Mouse (Mus musculus): ENCODE measurements at regions not wholly inside any gene's neighbourhood (a gene's known extent, or its start where the extent isn't known, plus 50 kb on each side); places are given as distances from the start of the nearest gene placed in this dataset.

GRCm38 (mm10) chr3:67661529-67661928, 79.0 kb downstream of the Mfsd1 start:
- DNase-seq (ENCODE audit: low spot score): no peak

GRCm38 (mm10) chr3:67709322-67709721, 126.8 kb downstream of the Mfsd1 start:
- DNase-seq (ENCODE audit: low spot score): peak; percentile 54

DNA sequence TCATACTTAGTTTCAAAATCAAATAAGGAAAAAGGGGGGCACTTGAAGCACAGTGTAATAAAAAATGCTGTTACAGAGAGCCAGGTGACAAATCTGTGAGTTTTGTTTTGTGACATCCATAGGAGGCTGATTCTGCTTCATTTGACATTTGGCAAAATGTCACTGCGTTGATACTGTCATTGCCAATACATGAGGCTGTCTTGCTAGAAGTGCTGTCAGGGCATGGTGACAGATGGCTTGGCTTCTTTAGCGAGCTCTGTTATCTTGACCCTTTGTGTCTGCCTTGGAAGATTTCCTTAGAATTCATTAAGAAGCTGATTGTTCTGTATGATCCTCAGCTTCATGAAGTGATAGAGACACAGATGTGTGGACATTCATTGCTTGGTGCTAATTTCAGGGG, 129.2 kb downstream of the Mfsd1 start:
- DNase-seq (ENCODE audit: low spot score): no peak

GRCm38 (mm10) chr3:67731921-67732320, 149.4 kb downstream of the Mfsd1 start:
- no peak for DNase-seq (ENCODE audit: low spot score)

DNA sequence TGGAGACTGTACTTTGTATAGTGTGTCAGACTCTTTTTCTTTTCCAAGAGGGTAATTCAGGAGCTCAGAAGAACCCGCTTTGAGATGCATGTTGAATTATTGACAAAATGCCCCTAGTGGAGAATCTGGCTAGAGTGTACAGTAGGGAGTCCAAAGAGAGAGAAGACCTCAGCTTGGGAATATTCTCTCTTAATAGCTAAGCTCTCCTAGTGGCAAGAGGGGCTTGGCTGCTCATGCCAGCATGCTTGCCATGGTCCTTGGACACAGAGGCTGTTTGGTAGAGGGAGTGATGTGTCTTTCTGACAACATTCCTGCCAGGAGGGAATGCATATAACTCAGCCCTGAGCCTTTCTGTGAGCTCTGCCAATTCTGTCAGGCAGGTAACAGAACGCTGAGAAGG, 150.3 kb downstream of the Mfsd1 start:
- DNase-seq (ENCODE audit: low spot score): no peak

DNA sequence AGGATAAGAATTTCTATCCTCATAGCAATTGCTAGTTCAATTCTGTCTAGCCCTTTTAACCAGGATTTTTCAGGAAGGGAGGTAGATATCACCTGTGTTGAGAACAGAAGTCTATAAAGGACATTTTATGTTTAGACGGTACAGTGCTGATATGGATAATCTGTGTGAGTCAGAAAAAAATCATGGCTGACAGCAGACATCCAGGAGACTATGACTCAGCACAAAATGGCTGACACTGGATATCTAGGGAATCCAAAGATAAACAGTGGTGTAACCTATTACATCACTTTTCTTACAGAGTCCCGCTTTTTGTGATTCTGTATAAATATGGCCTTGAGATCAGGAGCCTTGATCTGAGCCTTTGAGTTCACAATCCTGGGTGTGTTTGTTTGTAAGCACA, 137.8 kb upstream of the Iqcj start:
- no peak for DNase-seq (ENCODE audit: low spot score)

DNA sequence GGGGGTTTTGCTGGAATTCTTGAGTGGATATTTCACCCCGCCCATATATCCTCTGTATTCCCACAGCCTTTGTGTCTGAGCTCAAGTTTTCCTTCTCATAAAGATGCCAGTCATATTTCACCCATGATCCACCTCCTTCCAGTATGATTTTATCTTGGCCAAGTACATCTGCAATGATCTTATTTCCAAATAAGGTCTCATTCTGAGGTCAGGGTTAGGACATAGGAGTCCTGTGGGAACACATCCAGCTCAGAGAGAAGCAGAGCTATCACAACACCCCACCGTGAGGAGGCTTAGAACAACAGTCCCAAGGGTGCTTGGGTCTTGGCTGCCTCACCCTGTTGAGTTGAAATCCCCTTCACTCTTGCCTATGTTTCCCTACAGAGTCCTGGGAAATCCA, 123.4 kb upstream of the Iqcj start:
- DNase-seq (ENCODE audit: low spot score): no peak

- DNase-seq (ENCODE audit: low spot score): no peak
These were observed 118.6 kb upstream of the Iqcj start for GRCm38 (mm10) chr3:67773403-67773802.

DNA sequence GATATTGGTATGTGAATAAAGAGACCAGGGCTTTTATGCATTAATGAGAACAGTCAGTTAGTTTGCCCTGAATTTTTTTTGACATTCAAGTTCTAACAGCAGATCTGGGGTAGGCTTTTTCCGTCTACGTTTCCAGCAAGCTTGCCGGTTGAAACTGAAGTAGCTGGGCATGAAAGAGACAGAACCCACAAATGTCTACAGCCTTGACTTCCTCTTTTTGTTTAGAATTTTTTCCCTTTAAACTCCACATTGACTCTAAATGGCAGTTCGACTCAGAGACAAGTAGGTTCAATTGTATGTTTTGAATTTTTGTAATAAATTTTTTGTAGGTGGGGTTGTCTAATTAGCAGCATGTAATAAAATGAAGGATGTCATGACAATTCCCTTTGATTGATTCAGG, 109.8 kb upstream of the Iqcj start:
- DNase-seq (ENCODE audit: low spot score): no peak

DNA sequence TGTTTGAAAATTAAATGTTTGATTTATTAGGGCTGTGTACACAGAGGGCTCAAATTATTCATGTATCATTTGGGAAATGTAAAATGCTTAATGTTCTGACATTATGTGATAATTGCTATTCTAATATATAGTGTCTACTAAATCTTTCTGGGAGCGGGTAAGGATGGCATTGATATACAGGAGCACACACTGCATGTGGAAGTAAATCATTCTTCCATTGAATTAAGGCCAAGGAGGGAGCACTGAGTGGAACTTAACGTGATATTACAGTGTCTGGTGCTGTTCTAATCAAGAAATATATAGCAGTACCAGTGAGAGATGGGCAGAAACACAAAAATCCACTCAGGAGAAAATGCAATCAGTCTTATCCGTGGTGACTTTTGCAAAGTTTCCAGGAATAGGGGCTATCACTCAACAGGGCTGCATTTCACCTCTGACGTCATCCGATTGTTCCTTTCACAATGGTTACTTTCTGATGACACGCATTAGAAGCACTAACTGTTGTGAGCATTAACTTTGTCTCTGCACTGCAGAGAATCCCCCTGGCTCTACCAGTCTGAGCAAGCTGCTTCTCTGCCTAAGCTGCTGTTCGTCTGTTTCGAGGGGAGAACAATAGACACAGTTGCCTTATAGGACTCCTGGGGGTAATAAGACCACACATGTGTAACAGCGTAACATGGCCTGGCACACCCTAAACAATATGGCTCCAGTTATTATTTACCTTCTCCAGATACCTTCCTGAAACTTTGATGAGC, 85.0 kb upstream of the Iqcj start:
- no peak for DNase-seq (ENCODE audit: low spot score)

GRCm38 (mm10) chr3:67828156-67828555, 63.9 kb upstream of the Iqcj start:
- no peak for DNase-seq (ENCODE audit: low spot score)

GRCm38 (mm10) chr3:67833041-67833663, 58.9 kb upstream of the Iqcj start:
- peak; percentile 29 for DNase-seq (ENCODE audit: low spot score)

Measured in embryo, embryonic 10 days (tissue).